Mouse (Mus musculus): Measurements from ENCODE around the gene Nmrk2. TPM values are rescaled to one million over a fixed set of nuclear protein-coding genes. Genes with fewer than 3 reads are reported as not detected.

The Nmrk2 gene
- not detected for polyA plus RNA-seq (2015; fragmentation: Illumina TruSeq; extraction: RNeasy Lipid Tissue Mini Kit (QIAGEN cat#74804); ENCODE audit: low read depth, low replicate concordance)

GRCm38 (mm10) chr10:81201807-81202758 lies at the start of gene Nmrk2:
Gene Nmrk2, minus strand, starts transcription at chr10:81202051.

GRCm38 (mm10) chr10:81232580-81233225 lies 30.9 kb upstream of the Nmrk2 start, which contains the start of gene Zfr2:
Gene Zfr2, plus strand, starts transcription at chr10:81233155.

GRCm38 (mm10) chr10:81230438-81231332 lies 28.8 kb upstream of the Nmrk2 start, which contains the start of gene Atcay:
Gene Atcay, minus strand, starts transcription at chr10:81230833.

GRCm38 (mm10) chr10:81183805-81184204 lies 18.0 kb downstream of the Nmrk2 start, which contains the start of gene 4930442H23Rik:
Gene 4930442H23Rik, minus strand, starts transcription at chr10:81183849.

GRCm38 (mm10) chr10:81182336-81183333 lies 19.2 kb downstream of the Nmrk2 start, which contains the start of gene Dapk3:
Gene Dapk3, plus strand, starts transcription at chr10:81183005.

GRCm38 (mm10) chr10:81176466-81177271 lies 25.2 kb downstream of the Nmrk2 start, which contains the start of gene Eef2:
Gene Eef2, plus strand, starts transcription at chr10:81176631.

GRCm38 (mm10) chr10:81167200-81168086 lies 34.4 kb downstream of the Nmrk2 start, which contains the start of gene Pias4:
Gene Pias4, minus strand, starts transcription at chr10:81167923.

Other genes starting within 250 kb of the Nmrk2 start
- gene Gng7, start 187.1 kb downstream of the Nmrk2 start, polyA plus RNA-seq (2015; fragmentation: Illumina TruSeq; extraction: RNeasy Lipid Tissue Mini Kit (QIAGEN cat#74804); ENCODE audit: low read depth, low replicate concordance) = 167 TPM
- gene Diras1, start 176.4 kb downstream of the Nmrk2 start, polyA plus RNA-seq (2015; fragmentation: Illumina TruSeq; extraction: RNeasy Lipid Tissue Mini Kit (QIAGEN cat#74804); ENCODE audit: low read depth, low replicate concordance) = 90.3 TPM
- gene Slc39a3, start 164.6 kb downstream of the Nmrk2 start, polyA plus RNA-seq (2015; fragmentation: Illumina TruSeq; extraction: RNeasy Lipid Tissue Mini Kit (QIAGEN cat#74804); ENCODE audit: low read depth, low replicate concordance) = 48.1 TPM
- gene Sgta, start 141.9 kb downstream of the Nmrk2 start, polyA plus RNA-seq (2015; fragmentation: Illumina TruSeq; extraction: RNeasy Lipid Tissue Mini Kit (QIAGEN cat#74804); ENCODE audit: low read depth, low replicate concordance) = 171 TPM
- gene Thop1, start 132.0 kb downstream of the Nmrk2 start, polyA plus RNA-seq (2015; fragmentation: Illumina TruSeq; extraction: RNeasy Lipid Tissue Mini Kit (QIAGEN cat#74804); ENCODE audit: low read depth, low replicate concordance) = 39.4 TPM
- gene Creb3l3, start 103.2 kb downstream of the Nmrk2 start, polyA plus RNA-seq (2015; fragmentation: Illumina TruSeq; extraction: RNeasy Lipid Tissue Mini Kit (QIAGEN cat#74804); ENCODE audit: low read depth, low replicate concordance) = 0.51 TPM
- gene Map2k2, start 96.1 kb downstream of the Nmrk2 start, polyA plus RNA-seq (2015; fragmentation: Illumina TruSeq; extraction: RNeasy Lipid Tissue Mini Kit (QIAGEN cat#74804); ENCODE audit: low read depth, low replicate concordance) = 96.3 TPM
- 45.3 TPM for gene Zbtb7a, start 66.8 kb downstream of the Nmrk2 start, polyA plus RNA-seq (2015; fragmentation: Illumina TruSeq; extraction: RNeasy Lipid Tissue Mini Kit (QIAGEN cat#74804); ENCODE audit: low read depth, low replicate concordance)
- gene Pias4, start 34.1 kb downstream of the Nmrk2 start, polyA plus RNA-seq (2015; fragmentation: Illumina TruSeq; extraction: RNeasy Lipid Tissue Mini Kit (QIAGEN cat#74804); ENCODE audit: low read depth, low replicate concordance) = 17.8 TPM
- gene Eef2, start 25.4 kb downstream of the Nmrk2 start, polyA plus RNA-seq (2015; fragmentation: Illumina TruSeq; extraction: RNeasy Lipid Tissue Mini Kit (QIAGEN cat#74804); ENCODE audit: low read depth, low replicate concordance) = 804 TPM
- 65.2 TPM for gene Dapk3, start 19.0 kb downstream of the Nmrk2 start, polyA plus RNA-seq (2015; fragmentation: Illumina TruSeq; extraction: RNeasy Lipid Tissue Mini Kit (QIAGEN cat#74804); ENCODE audit: low read depth, low replicate concordance)
- gene 4930442H23Rik, start 18.2 kb downstream of the Nmrk2 start, polyA plus RNA-seq (2015; fragmentation: Illumina TruSeq; extraction: RNeasy Lipid Tissue Mini Kit (QIAGEN cat#74804); ENCODE audit: low read depth, low replicate concordance) = not detected
- 148 TPM for gene Atcay, start 28.8 kb upstream of the Nmrk2 start, polyA plus RNA-seq (2015; fragmentation: Illumina TruSeq; extraction: RNeasy Lipid Tissue Mini Kit (QIAGEN cat#74804); ENCODE audit: low read depth, low replicate concordance)
- gene Zfr2, start 31.1 kb upstream of the Nmrk2 start, polyA plus RNA-seq (2015; fragmentation: Illumina TruSeq; extraction: RNeasy Lipid Tissue Mini Kit (QIAGEN cat#74804); ENCODE audit: low read depth, low replicate concordance) = 39.4 TPM
- 194 TPM for gene Matk, start 50.9 kb upstream of the Nmrk2 start, polyA plus RNA-seq (2015; fragmentation: Illumina TruSeq; extraction: RNeasy Lipid Tissue Mini Kit (QIAGEN cat#74804); ENCODE audit: low read depth, low replicate concordance)
- gene Mrpl54, start 64.9 kb upstream of the Nmrk2 start, polyA plus RNA-seq (2015; fragmentation: Illumina TruSeq; extraction: RNeasy Lipid Tissue Mini Kit (QIAGEN cat#74804); ENCODE audit: low read depth, low replicate concordance) = 82.8 TPM
- 30.7 TPM for gene Apba3, start 64.9 kb upstream of the Nmrk2 start, polyA plus RNA-seq (2015; fragmentation: Illumina TruSeq; extraction: RNeasy Lipid Tissue Mini Kit (QIAGEN cat#74804); ENCODE audit: low read depth, low replicate concordance)
- gene Tjp3, start 89.5 kb upstream of the Nmrk2 start, polyA plus RNA-seq (2015; fragmentation: Illumina TruSeq; extraction: RNeasy Lipid Tissue Mini Kit (QIAGEN cat#74804); ENCODE audit: low read depth, low replicate concordance) = 0.57 TPM
- 246 TPM for gene Pip5k1c, start 90.9 kb upstream of the Nmrk2 start, polyA plus RNA-seq (2015; fragmentation: Illumina TruSeq; extraction: RNeasy Lipid Tissue Mini Kit (QIAGEN cat#74804); ENCODE audit: low read depth, low replicate concordance)
- 18.8 TPM for gene Cactin, start 119.1 kb upstream of the Nmrk2 start, polyA plus RNA-seq (2015; fragmentation: Illumina TruSeq; extraction: RNeasy Lipid Tissue Mini Kit (QIAGEN cat#74804); ENCODE audit: low read depth, low replicate concordance)
- 0.85 TPM for gene Tbxa2r, start 126.7 kb upstream of the Nmrk2 start, polyA plus RNA-seq (2015; fragmentation: Illumina TruSeq; extraction: RNeasy Lipid Tissue Mini Kit (QIAGEN cat#74804); ENCODE audit: low read depth, low replicate concordance)
- gene Gipc3, start 141.2 kb upstream of the Nmrk2 start, polyA plus RNA-seq (2015; fragmentation: Illumina TruSeq; extraction: RNeasy Lipid Tissue Mini Kit (QIAGEN cat#74804); ENCODE audit: low read depth, low replicate concordance) = 1.2 TPM
- 24.4 TPM for gene Hmg20b, start 148.4 kb upstream of the Nmrk2 start, polyA plus RNA-seq (2015; fragmentation: Illumina TruSeq; extraction: RNeasy Lipid Tissue Mini Kit (QIAGEN cat#74804); ENCODE audit: low read depth, low replicate concordance)
- gene Mfsd12, start 155.4 kb upstream of the Nmrk2 start, polyA plus RNA-seq (2015; fragmentation: Illumina TruSeq; extraction: RNeasy Lipid Tissue Mini Kit (QIAGEN cat#74804); ENCODE audit: low read depth, low replicate concordance) = 19.9 TPM
- not detected for gene 4930404N11Rik, start 163.8 kb upstream of the Nmrk2 start, polyA plus RNA-seq (2015; fragmentation: Illumina TruSeq; extraction: RNeasy Lipid Tissue Mini Kit (QIAGEN cat#74804); ENCODE audit: low read depth, low replicate concordance)
- gene Fzr1, start 176.5 kb upstream of the Nmrk2 start, polyA plus RNA-seq (2015; fragmentation: Illumina TruSeq; extraction: RNeasy Lipid Tissue Mini Kit (QIAGEN cat#74804); ENCODE audit: low read depth, low replicate concordance) = 48.4 TPM
- gene Dohh, start 182.4 kb upstream of the Nmrk2 start, polyA plus RNA-seq (2015; fragmentation: Illumina TruSeq; extraction: RNeasy Lipid Tissue Mini Kit (QIAGEN cat#74804); ENCODE audit: low read depth, low replicate concordance) = 94.1 TPM
- gene Gm48551, start 182.4 kb upstream of the Nmrk2 start, polyA plus RNA-seq (2015; fragmentation: Illumina TruSeq; extraction: RNeasy Lipid Tissue Mini Kit (QIAGEN cat#74804); ENCODE audit: low read depth, low replicate concordance) = 5.0 TPM
- gene Gm48552, start 187.0 kb upstream of the Nmrk2 start, polyA plus RNA-seq (2015; fragmentation: Illumina TruSeq; extraction: RNeasy Lipid Tissue Mini Kit (QIAGEN cat#74804); ENCODE audit: low read depth, low replicate concordance) = 3.5 TPM
- 2.5 TPM for gene Smim24, start 191.0 kb upstream of the Nmrk2 start, polyA plus RNA-seq (2015; fragmentation: Illumina TruSeq; extraction: RNeasy Lipid Tissue Mini Kit (QIAGEN cat#74804); ENCODE audit: low read depth, low replicate concordance)

Data from brain, adult 10 weeks (tissue).